Mouse (Mus musculus) MEL (cell line): Measurements from ENCODE around the gene Clstn3. TPM values are rescaled to one million over a fixed set of nuclear protein-coding genes. Genes with fewer than 3 reads are reported as not detected.

Source experiments
- DNase-seq: peaks from one replicate; pipeline ENCODE4 v3.0.0; 2011; ENCODE audit warnings: low read depth, low spot score
- H3K27ac ChIP-seq: 2 replicates; pipeline ENCODE4 v1.5.1; 2012; ENCODE audit warnings: low read depth, mild to moderate bottlenecking, control low read depth, low read length, moderate library complexity; ENCODE audit not compliant: control insufficient read depth
- H3K27me3 ChIP-seq, 2 experiments: fragments of 150-350 bp in 1 of 2; sonication (generic) in 1 of 2; 2 replicates each; pipeline ENCODE4 v1.6.1; 2012; ENCODE audit warnings: low read length in 2 of 2, mild to moderate bottlenecking in 2 of 2, improper control_type of control experiment in 1 of 2, moderate library complexity in 1 of 2; ENCODE audit not compliant: insufficient read depth in 2 of 2, control insufficient read depth in 1 of 2
- H3K36me3 ChIP-seq, 2 experiments: 2 replicates each; pipeline ENCODE4 v1.6.1; 2012 to 2014; ENCODE audit warnings: low read length in 2 of 2, improper control_type of control experiment in 1 of 2, inconsistent platforms in 1 of 2, mild to moderate bottlenecking in 1 of 2; ENCODE audit not compliant: insufficient read depth in 2 of 2, control insufficient read depth in 1 of 2
- H3K4me1 ChIP-seq, 2 experiments: fragments of 150-350 bp in 1 of 2; sonication (generic) in 1 of 2; 2 replicates each; pipeline ENCODE4 v1.6.1; 2012; ENCODE audit warnings: low read length in 2 of 2, improper control_type of control experiment in 1 of 2, mild to moderate bottlenecking in 1 of 2; ENCODE audit not compliant: insufficient read depth in 2 of 2, control insufficient read depth in 1 of 2
- H3K4me3 ChIP-seq, 2 experiments: fragments of 150-350 bp in 1 of 2; sonication (generic) in 1 of 2; 2 replicates each; pipeline ENCODE4 v1.5.1; 2012; ENCODE audit warnings: low read depth in 2 of 2, low read length in 2 of 2, mild to moderate bottlenecking in 2 of 2, moderate library complexity in 2 of 2, control low read depth in 1 of 2, improper control_type of control experiment in 1 of 2; ENCODE audit not compliant: control insufficient read depth in 1 of 2, insufficient read depth in 1 of 2
- H3K79me2 ChIP-seq: 2 replicates; pipeline ENCODE4 v1.6.1; 2012; ENCODE audit warnings: mild to moderate bottlenecking, low read length, moderate library complexity; ENCODE audit not compliant: control insufficient read depth, poor library complexity, insufficient read depth
- H3K9ac ChIP-seq: 2 replicates; pipeline ENCODE4 v1.6.1; 2012; ENCODE audit warnings: low read depth, mild to moderate bottlenecking, control low read depth, low read length, moderate library complexity; ENCODE audit not compliant: control insufficient read depth, poor library complexity, severe bottlenecking
- H3K9me3 ChIP-seq: fragments of 150-350 bp; sonication (generic); replicated peaks from 2 replicates; pipeline ENCODE4 v1.6.1; 2012; ENCODE audit warnings: mild to moderate bottlenecking, low read length, improper control_type of control experiment, moderate library complexity; ENCODE audit not compliant: insufficient read depth
- BHLHE40 ChIP-seq: IDR thresholded peaks from 2 replicates; pipeline ENCODE4 v1.6.1; 2012; ENCODE audit warnings: low read depth, mild to moderate bottlenecking, inconsistent platforms, low read length, improper control_type of control experiment, borderline replicate concordance
- CHD1 ChIP-seq: IDR thresholded peaks from 2 replicates; pipeline ENCODE4 v1.6.1; 2012; ENCODE audit warnings: low read depth, mild to moderate bottlenecking, inconsistent platforms, low read length, improper control_type of control experiment
- ELF1 ChIP-seq: IDR thresholded peaks from 2 replicates; pipeline ENCODE4 v1.6.1; 2014; ENCODE audit warnings: low read depth, mild to moderate bottlenecking, inconsistent platforms, low read length, improper control_type of control experiment, moderate library complexity
- EP300 ChIP-seq, 2 experiments: IDR thresholded peaks; 2 replicates each; pipeline ENCODE4 v1.6.1; 2011; ENCODE audit warnings: improper control_type of control experiment in 2 of 2, low read length in 2 of 2, low read depth in 1 of 2, mild to moderate bottlenecking in 1 of 2
- ETS1 ChIP-seq: IDR thresholded peaks from 2 replicates; pipeline ENCODE4 v1.6.1; 2012; ENCODE audit warnings: low read depth, mild to moderate bottlenecking, inconsistent platforms, low read length, improper control_type of control experiment, moderate library complexity
- GATA1 ChIP-seq: IDR thresholded peaks from 2 replicates; pipeline ENCODE4 v1.6.1; 2011; ENCODE audit warnings: low read depth, low read length, improper control_type of control experiment
- JUND ChIP-seq: IDR thresholded peaks from 2 replicates; pipeline ENCODE4 v1.6.1; 2011; ENCODE audit warnings: low read depth, mild to moderate bottlenecking, improper control_type of control experiment, low read length
- KAT2A ChIP-seq: conservative IDR thresholded peaks from 2 replicates; pipeline ENCODE4 v1.6.1; 2012; ENCODE audit warnings: low read depth, low read length, improper control_type of control experiment, inconsistent platforms
- MAFK ChIP-seq: IDR thresholded peaks from 2 replicates; pipeline ENCODE4 v1.6.1; 2011; ENCODE audit warnings: low read depth, mild to moderate bottlenecking, low read length, improper control_type of control experiment, borderline replicate concordance
- MAX ChIP-seq: IDR thresholded peaks from 2 replicates; pipeline ENCODE4 v1.6.1; 2011; ENCODE audit warnings: low read length, improper control_type of control experiment
- MAZ ChIP-seq: IDR thresholded peaks from 2 replicates; pipeline ENCODE4 v1.6.1; 2012; ENCODE audit warnings: low read depth, mild to moderate bottlenecking, inconsistent platforms, low read length, improper control_type of control experiment
- MEF2A ChIP-seq: IDR thresholded peaks from 2 replicates; pipeline ENCODE4 v1.6.1; 2014; ENCODE audit warnings: low read depth, mild to moderate bottlenecking, inconsistent platforms, low read length, improper control_type of control experiment; ENCODE audit not compliant: poor library complexity, insufficient replicate concordance, severe bottlenecking; ENCODE audit errors: extremely low read depth
- MXI1 ChIP-seq: IDR thresholded peaks from 2 replicates; pipeline ENCODE4 v1.6.1; 2011; ENCODE audit warnings: mild to moderate bottlenecking, low read depth, low read length, improper control_type of control experiment
- MYB ChIP-seq: IDR thresholded peaks from 2 replicates; pipeline ENCODE4 v1.6.1; 2011; ENCODE audit warnings: mild to moderate bottlenecking, low read depth, low read length, improper control_type of control experiment
- MYC ChIP-seq: IDR thresholded peaks from 2 replicates; pipeline ENCODE4 v1.6.1; 2011; ENCODE audit warnings: low read depth, mild to moderate bottlenecking, low read length, improper control_type of control experiment, moderate library complexity
- NELFE ChIP-seq: IDR thresholded peaks from 2 replicates; pipeline ENCODE4 v1.6.1; 2011; ENCODE audit warnings: low read depth, low read length, improper control_type of control experiment
- POLR2AphosphoS2 ChIP-seq: IDR thresholded peaks from 2 replicates; pipeline ENCODE4 v1.6.1; 2011; ENCODE audit warnings: low read length, improper control_type of control experiment
- POLR2AphosphoS5 ChIP-seq: IDR thresholded peaks from 2 replicates; pipeline ENCODE4 v1.6.1; 2012; ENCODE audit warnings: low read depth, borderline replicate concordance, mild to moderate bottlenecking, inconsistent platforms, low read length, moderate library complexity, mixed read lengths
- RCOR1 ChIP-seq: IDR thresholded peaks from 2 replicates; pipeline ENCODE4 v1.6.1; 2012; ENCODE audit warnings: low read depth, mild to moderate bottlenecking, inconsistent platforms, low read length, improper control_type of control experiment
- SMC3 ChIP-seq: IDR thresholded peaks from 2 replicates; pipeline ENCODE4 v1.6.1; 2011; ENCODE audit warnings: low read depth, low read length, improper control_type of control experiment
- TBP ChIP-seq: IDR thresholded peaks from 2 replicates; pipeline ENCODE4 v1.8.0; 2011; ENCODE audit warnings: low read depth, low read length, improper control_type of control experiment
- UBTF ChIP-seq: IDR thresholded peaks from 2 replicates; pipeline ENCODE4 v1.6.1; 2012; ENCODE audit warnings: low read depth, mild to moderate bottlenecking, inconsistent platforms, low read length, improper control_type of control experiment, moderate library complexity, borderline replicate concordance; ENCODE audit not compliant: insufficient read depth
- USF1 ChIP-seq: IDR thresholded peaks from 2 replicates; pipeline ENCODE4 v1.6.1; 2014; ENCODE audit warnings: low read depth, mild to moderate bottlenecking, inconsistent platforms, low read length, improper control_type of control experiment, moderate library complexity
- USF2 ChIP-seq, 2 experiments: IDR thresholded peaks; 2 replicates each; pipeline ENCODE4 v1.6.1; 2011 to 2012; ENCODE audit warnings: improper control_type of control experiment in 2 of 2, low read length in 2 of 2, borderline replicate concordance in 1 of 2, inconsistent platforms in 1 of 2, low read depth in 1 of 2, mild to moderate bottlenecking in 1 of 2; ENCODE audit not compliant: insufficient read depth in 1 of 2
- ZKSCAN1 ChIP-seq: IDR thresholded peaks from 2 replicates; pipeline ENCODE4 v1.6.1; 2012; ENCODE audit warnings: low read depth, mild to moderate bottlenecking, inconsistent platforms, low read length, improper control_type of control experiment, moderate library complexity
- ZMIZ1 ChIP-seq: IDR thresholded peaks from 2 replicates; pipeline ENCODE4 v1.6.1; 2012; ENCODE audit warnings: low read depth, mild to moderate bottlenecking, inconsistent platforms, low read length, improper control_type of control experiment, moderate library complexity
- ZNF384 ChIP-seq: IDR thresholded peaks from 2 replicates; pipeline ENCODE4 v1.6.1; 2012; ENCODE audit warnings: low read depth, mild to moderate bottlenecking, inconsistent platforms, low read length, improper control_type of control experiment
- polyA plus RNA-seq, 2 experiments: library from polyadenylated mRNA; stranded (reverse) in 1 of 2; unstranded in 1 of 2; fragments of >175 nt in 1 of 2; fragments of >200 nt in 1 of 2; gene quantifications; 2 replicates each; pipeline versions ENCODE4 v1.2.1 to v1.2.4; 2012; ENCODE audit warnings: low replicate concordance in 2 of 2, low read depth in 1 of 2; ENCODE audit not compliant: insufficient read length in 2 of 2, insufficient read depth in 1 of 2, missing spikeins in 1 of 2
- total RNA-seq: library from RNA; depleted of rRNA; stranded (reverse); fragments of 300-350 nt; gene quantifications from 2 replicates; pipeline ENCODE4 v1.2.3, GENCODE M21; 2012

Clstn3 gene
- total and polyA plus RNA-seq, 3 experiments: 51.3 to 59.8 TPM; not detected in 1

GRCm38 (mm10) chr6:124501473-124501872 is 36.9 kb upstream of the Clstn3 start:
- H3K4me1 ChIP-seq: peaks cover 0 to 15% of the 10 kb centered on the region in 2 experiments; a peak in 2 of 4 replicates
- no peaks in the 10 kb centered on the region for H3K27me3 ChIP-seq
- H3K4me3 ChIP-seq: no peak overlapping the region
- H3K79me2 ChIP-seq: no peaks in the 10 kb centered on the region
- H3K9me3 ChIP-seq: no peaks in the 10 kb centered on the region
- no peak overlapping the region for H3K9ac ChIP-seq
- TF ChIP-seq RCOR1 (no peak), MYB (no peak), ZMIZ1 (no peak), MAFK (no peak), MXI1 (no peak), MEF2A (no peak), USF1 (no peak), ZKSCAN1 (no peak), USF2 (IDR thresholded peaks at IDR 0.05; ENCODE audit: borderline replicate concordance in 1 of 2, insufficient read depth in 1 of 2, low read depth in 1 of 2, low read length in 2 of 2) (no peak), ZNF384 (no peak), KAT2A (no peak), MYC (no peak), TBP (no peak), EP300 (IDR thresholded peaks at IDR 0.05; ENCODE audit: low read depth in 1 of 2, low read length in 2 of 2) (no peak), POLR2AphosphoS2 (no peak), CHD1 (no peak)
- no peak overlapping the region for H3K27ac ChIP-seq
- no peak for DNase-seq
- peaks cover 0 to 11% of the 10 kb centered on the region in 2 experiments; a peak in 2 of 4 replicates for H3K36me3 ChIP-seq

GRCm38 (mm10) chr6:124499914-124500566 is 35.4 kb upstream of the Clstn3 start:
- H3K27ac ChIP-seq: no peak overlapping the region
- H3K4me3 ChIP-seq: no peak overlapping the region
- peaks cover 0 to 11% of the 10 kb centered on the region in 2 experiments; a peak in 2 of 4 replicates for H3K4me1 ChIP-seq
- no peak for DNase-seq
- TF ChIP-seq MEF2A: no peak
- TF ChIP-seq KAT2A: no peak
- no peak for TF ChIP-seq POLR2AphosphoS2
- no peak for TF ChIP-seq JUND
- TF ChIP-seq NELFE: no peak
- TF ChIP-seq ETS1: no peak
- no peak for TF ChIP-seq UBTF
- TF ChIP-seq TBP: no peak
- TF ChIP-seq MYB: no peak
- TF ChIP-seq POLR2AphosphoS5: no peak
- no peak for TF ChIP-seq ELF1
- TF ChIP-seq GATA1: no peak
- TF ChIP-seq USF1: no peak
- TF ChIP-seq SMC3: no peak
- no peak for TF ChIP-seq MAZ
- no peak for TF ChIP-seq MAX
- no peak for TF ChIP-seq BHLHE40
- peaks cover 0 to 7% of the 10 kb centered on the region in 2 experiments; a peak in 2 of 4 replicates for H3K36me3 ChIP-seq
- no peaks in the 10 kb centered on the region for H3K79me2 ChIP-seq
- no peaks in the 10 kb centered on the region for H3K9me3 ChIP-seq
- H3K27me3 ChIP-seq: no peaks in the 10 kb centered on the region
- no peak overlapping the region for H3K9ac ChIP-seq
